ENCODE assay signal across 8 mouse cellular contexts in genomic region chr5:135369787-135370654, GRCm38 (mm10). TPM values are rescaled to one million over a fixed set of nuclear protein-coding genes. Genes with fewer than 3 reads are reported as not detected.
DNase-seq lines count a peak whose midpoint lies in the region; ATAC-seq lines count a peak whose summit lies in the region.

Gene Nsun5 (plus strand): TSS chr5:135369953.

- peak within 1 kb of the TSS; percentile 86 for H3K4me2 ChIP-seq in heart, embryonic 13.5 days
- peak within 1 kb of the TSS; percentile 92 for H3K4me2 ChIP-seq in liver, embryonic 12.5 days
- peak within 1 kb of the TSS; percentile 79 for H3K4me2 ChIP-seq in stomach, embryonic 15.5 days

- ATAC-seq in erythroid progenitor cell, adult 5-6 weeks (replicated peaks; ENCODE audit: low FRiP score, poor library complexity, severe bottlenecking) = peak; percentile 80
- peak; percentile 55; the same call in 1 of the 2 replicates for ATAC-seq in heart, embryonic 13.5 days (ENCODE audit: extremely low read depth, insufficient number of reproducible peaks, low FRiP score, low TSS enrichment)
- ATAC-seq in liver, embryonic 12.5 days = peak; percentile 80
- ATAC-seq in stomach, embryonic 15.5 days (ENCODE audit: insufficient read depth, low FRiP score, low read depth) = peak; percentile 65

- WGBS in heart, embryonic 13.5 days = under 1% methylated on average over 64 of the region's 64 CpGs
- under 1% methylated on average over 58 of the region's 64 CpGs for WGBS in liver, embryonic 12.5 days (ENCODE audit: insufficient replicate concordance)
- under 1% methylated on average over 64 of the region's 64 CpGs for WGBS in stomach, embryonic 15.5 days

- H3K9ac ChIP-seq in heart, embryonic 13.5 days = peak within 1 kb of the TSS; percentile 96
- peak within 1 kb of the TSS; percentile 88 for H3K9ac ChIP-seq in liver, embryonic 12.5 days
- H3K9ac ChIP-seq in stomach, embryonic 15.5 days = peak within 1 kb of the TSS; percentile 94

- peak within 1 kb of the TSS; percentile 80 for H3K27ac ChIP-seq in heart, embryonic 13.5 days (replicated peaks)
- H3K27ac ChIP-seq in liver, embryonic 12.5 days = peak within 1 kb of the TSS; percentile 88
- H3K27ac ChIP-seq in stomach, embryonic 15.5 days = peak within 1 kb of the TSS; percentile 88

- H3K9me3 ChIP-seq in heart, embryonic 13.5 days = no peaks in the 10 kb centered on the region
- no peaks in the 10 kb centered on the region for H3K9me3 ChIP-seq in liver, embryonic 12.5 days (replicated peaks)
- H3K9me3 ChIP-seq in stomach, embryonic 15.5 days = no peaks in the 10 kb centered on the region

- H3K27me3 ChIP-seq in heart, embryonic 13.5 days (replicated peaks) = peaks cover 18% of the 10 kb centered on the region; the same call in 1 of the 2 replicates
- peaks cover 14% of the 10 kb centered on the region; the same call in 1 of the 2 replicates for H3K27me3 ChIP-seq in liver, embryonic 12.5 days (replicated peaks)
- no peaks in the 10 kb centered on the region for H3K27me3 ChIP-seq in stomach, embryonic 15.5 days (replicated peaks)

- peak within 1 kb of the TSS; percentile 97 for H3K4me3 ChIP-seq in heart, embryonic 13.5 days
- peak within 1 kb of the TSS; percentile 87 for H3K4me3 ChIP-seq in liver, embryonic 12.5 days
- H3K4me3 ChIP-seq in stomach, embryonic 15.5 days (replicated peaks) = peak within 1 kb of the TSS; percentile 95

- H3K4me1 ChIP-seq in heart, embryonic 13.5 days = peaks cover 21% of the 10 kb centered on the region
- H3K4me1 ChIP-seq in liver, embryonic 12.5 days = peaks cover 25% of the 10 kb centered on the region
- H3K4me1 ChIP-seq in stomach, embryonic 15.5 days = peaks cover 12% of the 10 kb centered on the region

- DNase-seq in CD4-positive helper T cell, adult 2 months (ENCODE audit: low read depth, low spot score) = peak; percentile 96
- peak; percentile 86 for DNase-seq in brain, embryonic 18.5 days (ENCODE audit: low read depth, low spot score)
- DNase-seq in kidney, postnatal 10 days = peak; percentile 99
- peak; percentile 84 to 91 for DNase-seq in natural killer cell, adult 2 months (ENCODE audit: low spot score in 2 of 2)

- peaks cover 39% of the 10 kb centered on the region for H3K36me3 ChIP-seq in heart, embryonic 13.5 days
- H3K36me3 ChIP-seq in liver, embryonic 12.5 days = peaks cover 39% of the 10 kb centered on the region
- peaks cover 25% of the 10 kb centered on the region for H3K36me3 ChIP-seq in stomach, embryonic 15.5 days

RNA-seq across cellular contexts. Expression of gene Nsun5, which starts in this region (rescaled TPM):
- total RNA-seq in erythroid progenitor cell, adult 5-6 weeks (2015; ENCODE audit: low replicate concordance) = 2.5 and 2.9 TPM in 2 replicates
- total RNA-seq in erythroid progenitor cell, adult 5-6 weeks (2017; ENCODE audit: low replicate concordance) = 3.7 and 6.4 TPM in 2 replicates
- polyA plus RNA-seq in heart, embryonic 13.5 days (2015; fragmentation: Nextera tagmentation; extraction: Ambion mirVana) = 21.5 and 21.8 TPM in 2 replicates
- 30.9 and 33.6 TPM in 2 replicates for polyA plus RNA-seq in liver, embryonic 12.5 days (2016; fragmentation: Nextera tagmentation; extraction: Ambion mirVana)
- 29.0 and 32.0 TPM in 2 replicates for polyA plus RNA-seq in stomach, embryonic 15.5 days (2015; fragmentation: Nextera tagmentation; extraction: Ambion mirVana)

Comparison
In these comparisons a context has a peak if more than half of its experiments do, and no peak if none do; other contexts are left out.
1. Peak in every context shown above with its lines: DNase-seq, ATAC-seq, H3K4me3 ChIP-seq and H3K27ac ChIP-seq.